Mouse (Mus musculus): ENCODE measurements around the gene Kcnj1. TPM values are rescaled to one million over a fixed set of nuclear protein-coding genes. Genes with fewer than 3 reads are reported as not detected.

Gene Kcnj1
- polyA plus RNA-seq (2015; fragmentation: Nextera tagmentation; extraction: Ambion mirVana), result 0.10 and 0.16 TPM in 2 replicates

DNA sequence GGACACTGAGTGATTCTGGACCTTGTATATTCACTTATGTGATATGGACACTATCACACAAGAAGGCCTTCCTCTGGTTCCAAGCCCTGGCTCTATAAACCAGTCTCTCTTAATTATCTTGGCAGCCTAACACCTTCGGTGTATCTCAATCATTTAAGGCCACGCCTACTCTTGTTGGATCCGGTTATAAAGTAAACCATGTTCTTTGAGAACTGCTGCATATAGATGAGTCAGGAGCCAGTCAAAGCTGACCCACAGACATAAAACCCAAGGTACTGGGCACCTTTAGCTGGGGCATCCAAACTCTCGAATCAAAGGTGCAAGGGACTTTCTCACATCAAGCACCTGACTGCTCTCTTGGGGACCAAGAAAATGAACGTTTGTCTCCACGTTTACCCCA is at the start of gene Kcnj1:
Gene Kcnj1, plus strand, starts transcription at position 292 of the 400 bp plus-strand sequence.

DNA sequence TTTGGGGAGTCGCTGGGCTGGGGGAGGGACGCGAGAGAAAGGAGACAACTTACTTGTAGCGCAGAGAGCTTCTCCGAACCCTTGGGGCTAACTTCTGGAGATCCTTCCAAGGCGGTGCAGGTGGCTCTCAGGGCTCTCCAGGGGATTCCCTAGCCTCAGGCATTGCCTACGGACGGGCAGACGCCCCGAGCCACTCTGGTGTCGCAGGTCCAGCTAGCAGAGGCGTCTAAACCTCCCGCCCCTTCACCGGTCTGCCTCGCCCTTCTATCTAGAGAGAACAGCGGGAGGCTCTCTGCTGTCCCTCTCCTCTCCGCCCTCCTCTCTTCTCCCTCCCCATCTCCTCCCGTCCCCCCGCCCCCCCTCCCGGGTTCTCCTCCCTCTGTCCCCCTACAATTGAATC is 28.2 kb upstream of the Kcnj1 start, which contains the start of gene Kcnj5:
Gene Kcnj5, minus strand, starts transcription at position 300 of the 400 bp plus-strand sequence.

Other genes starting within 250 kb of the Kcnj1 start
- gene Kcnj5, start 28.1 kb upstream of the Kcnj1 start, polyA plus RNA-seq (2015; fragmentation: Nextera tagmentation; extraction: Ambion mirVana), result 0.08 and 0.17 TPM in 2 replicates
- gene Fli1, start 170.4 kb downstream of the Kcnj1 start, polyA plus RNA-seq (2015; fragmentation: Nextera tagmentation; extraction: Ambion mirVana), result 9.4 and 14.1 TPM in 2 replicates

Data from adrenal gland, postnatal 0 days (tissue).